Mouse (Mus musculus): ENCODE results near the gene Lrr1.

The Lrr1 gene

GRCm38 (mm10) chr12:69197378-69198163 is 29.0 kb downstream of the Lrr1 start:
- WGBS = under 1% methylated on average over 93 of the region's 94 CpGs

GRCm38 (mm10) chr12:69198164-69198535 is 29.5 kb downstream of the Lrr1 start, which contains the start of gene Dnaaf2:
Gene Dnaaf2 (minus strand): TSS chr12:69198429.
- 1% methylated on average over 18 of the region's 18 CpGs for WGBS

GRCm38 (mm10) chr12:69204052-69204833 is 35.6 kb downstream of the Lrr1 start, which contains the start of gene Gm49384:
Gene Gm49384 (minus strand): TSS chr12:69204267.
- WGBS = 63% methylated on average over 16 of the region's 16 CpGs

- 92% methylated on average over 8 of the region's 8 CpGs for WGBS
Measured at GRCm38 (mm10) chr12:69207396-69207795, 38.8 kb downstream of the Lrr1 start.

- WGBS = 85% methylated on average over 7 of the region's 7 CpGs
Measured at GRCm38 (mm10) chr12:69207926-69208325, 39.3 kb downstream of the Lrr1 start.

- WGBS = 96% methylated on average over 2 of the region's 2 CpGs
Measured at GRCm38 (mm10) chr12:69208520-69208919, 39.9 kb downstream of the Lrr1 start.

- 84% methylated on average over 18 of the region's 18 CpGs for WGBS
Measured at GRCm38 (mm10) chr12:69210056-69210979, 41.7 kb downstream of the Lrr1 start.

GRCm38 (mm10) chr12:69211057-69211456 is 42.4 kb downstream of the Lrr1 start:
- 65% methylated on average over 5 of the region's 5 CpGs for WGBS

- 86% methylated on average over 13 of the region's 13 CpGs for WGBS
Measured at GRCm38 (mm10) chr12:69213186-69213777, 44.7 kb downstream of the Lrr1 start.

GRCm38 (mm10) chr12:69214393-69214792 is 45.8 kb downstream of the Lrr1 start:
- WGBS = 92% methylated on average over 7 of the region's 7 CpGs

GRCm38 (mm10) chr12:69215000-69215785 is 46.6 kb downstream of the Lrr1 start:
- WGBS = 47% methylated on average over 3 of the region's 3 CpGs

GRCm38 (mm10) chr12:69216587-69216986 is 48.0 kb downstream of the Lrr1 start:
- WGBS = 76% methylated on average over 7 of the region's 7 CpGs

- 93% methylated on average over 19 of the region's 19 CpGs for WGBS
Measured at GRCm38 (mm10) chr12:69220613-69221277, 52.1 kb downstream of the Lrr1 start.

GRCm38 (mm10) chr12:69227776-69228466 is 59.3 kb downstream of the Lrr1 start, which contains the start of gene Pole2:
Gene Pole2 (minus strand): TSS chr12:69228195.
- under 1% methylated on average over 37 of the region's 37 CpGs for WGBS
